Mouse (Mus musculus) forebrain, embryonic 12.5 days (tissue): Measurements from ENCODE around the gene Fmnl2. TPM values are rescaled to one million over a fixed set of nuclear protein-coding genes. Genes with fewer than 3 reads are reported as not detected.

Source experiments
- ATAC-seq: fragments of 200-750 bp; cut with Nextera tagmentation; 2 replicates; pipeline ENCODE4 v1.8.0; 2017; ENCODE audit warnings: moderate TSS enrichment; ENCODE audit not compliant: low FRiP score
- H3K27ac ChIP-seq: fragments of 300-500 bp; sonication (generic); 2 replicates; pipeline ENCODE4 v1.5.1; 2016; ENCODE audit warnings: mild to moderate bottlenecking
- H3K27me3 ChIP-seq: fragments of 300-500 bp; sonication (generic); 2 replicates; pipeline ENCODE4 v1.6.1; 2016; ENCODE audit warnings: mild to moderate bottlenecking
- H3K36me3 ChIP-seq: fragments of 300-500 bp; sonication (generic); replicated peaks from 2 replicates; pipeline ENCODE4 v1.6.1; 2016; ENCODE audit warnings: mild to moderate bottlenecking
- H3K4me1 ChIP-seq: fragments of 300-500 bp; sonication (generic); 2 replicates; pipeline ENCODE4 v1.6.1; 2016
- H3K4me2 ChIP-seq: fragments of 300-500 bp; sonication (generic); 2 replicates; pipeline ENCODE4 v1.6.1; 2016; ENCODE audit warnings: mild to moderate bottlenecking, moderate library complexity
- H3K4me3 ChIP-seq: fragments of 300-500 bp; sonication (generic); replicated peaks from 2 replicates; pipeline ENCODE4 v1.5.1; 2016; ENCODE audit warnings: mild to moderate bottlenecking
- H3K9ac ChIP-seq: fragments of 300-500 bp; sonication (generic); 2 replicates; pipeline ENCODE4 v1.6.1; 2016; ENCODE audit warnings: mild to moderate bottlenecking
- H3K9me3 ChIP-seq: fragments of 300-500 bp; sonication (generic); 2 replicates; pipeline ENCODE4 v1.6.1; 2016
- WGBS: fragments of 180-500 bp; shearing (Covaris S2); methylation state at CpG from one replicate; pipeline ENCODE4 v1.1.7; 2016; 5-methylcytosine and 5-hydroxymethylcytosine counted together
- polyA plus RNA-seq: library from polyadenylated mRNA; unstranded; fragments of >200 nt; fragmentation: Nextera tagmentation; extraction: Ambion mirVana; gene quantifications from 2 replicates; pipeline ENCODE4 v1.2.1, GENCODE M21; 2016

The Fmnl2 gene
- polyA plus RNA-seq, 1 experiment from 2014 or later = 13.9 TPM

DNA sequence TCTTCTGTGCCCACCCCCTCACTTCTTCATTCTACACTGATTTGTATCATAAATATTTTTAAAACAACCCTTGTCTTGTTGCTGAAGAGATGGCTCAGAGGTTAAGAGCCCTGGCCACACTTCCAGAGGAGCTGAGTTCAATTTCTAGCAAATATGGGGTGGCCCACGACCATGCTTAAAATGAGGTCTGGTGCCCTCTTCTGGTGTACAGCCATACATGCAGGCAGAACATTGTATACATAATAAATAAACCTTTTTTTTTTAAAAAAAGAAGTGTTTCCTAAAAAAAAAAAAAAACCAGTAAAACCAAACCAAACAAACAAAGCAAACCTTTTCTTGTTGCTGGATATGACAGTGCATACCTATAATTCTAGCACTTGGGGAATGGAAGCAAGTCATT, 225.6 kb downstream of the Fmnl2 start:
- Histone ChIP-seq H3K27me3 (no peaks in the 10 kb centered on the region), H3K9ac (no peak overlapping the region), H3K4me1 (peaks cover 9% of the 10 kb centered on the region; the same call in 1 of the 2 replicates), H3K36me3 (no peaks in the 10 kb centered on the region), H3K4me2 (no peak overlapping the region), H3K4me3 (no peak overlapping the region), H3K27ac (no peak overlapping the region), H3K9me3 (no peaks in the 10 kb centered on the region)
- 25% methylated on average over 1 of the region's 1 CpGs for WGBS
- ATAC-seq = 0 out of 2 replicates have a peak, but pooled peaks have one; percentile 45

DNA sequence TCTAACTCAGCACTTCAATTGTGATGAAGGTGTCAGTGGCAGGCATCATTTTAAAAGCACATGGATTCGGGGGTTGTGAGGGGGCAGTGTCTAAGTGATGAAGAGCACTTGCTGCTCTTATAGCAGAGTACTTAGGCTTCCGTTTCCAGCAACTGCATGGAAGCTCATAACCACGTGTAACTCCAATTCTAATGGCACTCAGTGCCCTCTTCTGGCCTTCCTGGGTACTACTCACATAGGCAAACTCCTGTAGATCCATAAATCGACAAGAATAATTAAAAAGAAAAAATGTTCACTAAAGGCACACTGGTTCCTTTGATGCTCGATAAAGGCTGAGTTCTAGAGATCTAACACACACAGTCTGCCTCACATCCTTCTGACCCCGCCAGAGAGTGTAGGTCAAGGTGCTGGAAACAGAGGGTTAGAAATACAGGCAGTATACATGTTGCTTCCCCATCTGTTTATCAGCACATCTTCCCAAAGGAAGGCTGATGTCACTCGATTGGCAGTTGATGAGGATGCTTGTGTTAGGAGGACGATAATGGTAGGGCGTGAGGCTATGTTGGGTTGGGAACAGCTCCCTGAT, 228.1 kb downstream of the Fmnl2 start:
- H3K36me3 ChIP-seq = no peaks in the 10 kb centered on the region
- H3K4me3 ChIP-seq = no peak overlapping the region
- no peak for ATAC-seq
- H3K4me2 ChIP-seq = no peak overlapping the region
- H3K27ac ChIP-seq = no peak overlapping the region
- 62% methylated on average over 9 of the region's 9 CpGs for WGBS
- no peaks in the 10 kb centered on the region for H3K27me3 ChIP-seq
- H3K4me1 ChIP-seq = peaks cover 9% of the 10 kb centered on the region; the same call in 1 of the 2 replicates
- H3K9ac ChIP-seq = no peak overlapping the region
- H3K9me3 ChIP-seq = no peaks in the 10 kb centered on the region

DNA sequence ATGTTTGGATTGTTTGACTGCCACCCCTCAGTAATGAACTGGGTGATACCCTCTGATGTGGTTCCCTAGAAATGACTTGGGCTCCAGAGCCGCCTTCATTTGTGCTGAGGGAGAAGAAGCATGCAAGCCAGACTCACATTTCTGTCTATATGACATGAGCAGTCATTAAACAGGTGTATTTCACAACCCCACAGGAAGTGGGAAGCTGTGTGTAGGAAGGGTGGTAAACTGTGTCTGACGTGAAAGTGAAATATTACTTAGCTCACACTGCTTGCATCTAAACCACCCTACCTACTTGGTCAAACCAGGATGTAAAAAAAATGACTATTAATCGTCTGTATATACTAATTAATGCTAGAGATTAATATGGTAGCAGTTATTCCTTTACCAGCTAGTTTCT, 231.1 kb downstream of the Fmnl2 start:
- H3K4me1 ChIP-seq = no peaks in the 10 kb centered on the region; the same call in 1 of the 2 replicates
- H3K9me3 ChIP-seq = no peaks in the 10 kb centered on the region
- H3K36me3 ChIP-seq = no peaks in the 10 kb centered on the region
- no peak overlapping the region for H3K27ac ChIP-seq
- H3K4me3 ChIP-seq = no peak overlapping the region
- no peak for ATAC-seq
- WGBS = 94% methylated on average over 3 of the region's 3 CpGs
- no peak overlapping the region for H3K4me2 ChIP-seq
- no peak overlapping the region for H3K9ac ChIP-seq
- H3K27me3 ChIP-seq = no peaks in the 10 kb centered on the region

DNA sequence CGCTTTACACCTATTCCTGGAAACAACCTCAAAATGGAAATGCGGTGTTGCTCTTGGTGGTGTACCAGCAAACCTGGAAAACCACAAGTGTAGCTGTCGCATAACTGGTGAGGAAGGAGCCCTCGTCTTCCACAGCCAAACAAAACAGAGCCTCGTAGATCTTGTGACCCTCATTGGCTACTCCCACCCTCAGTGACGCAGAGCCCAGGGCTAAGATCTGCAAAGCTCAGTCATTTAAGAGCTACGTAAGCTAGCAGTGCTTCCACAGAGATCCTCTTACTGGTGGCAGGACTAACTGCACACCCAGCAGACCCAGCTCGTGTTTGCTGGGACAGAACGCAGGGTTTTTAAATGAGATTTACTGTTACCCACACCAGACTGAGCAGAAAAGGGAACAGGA, 237.4 kb downstream of the Fmnl2 start:
- no peak overlapping the region for H3K4me3 ChIP-seq
- no peaks in the 10 kb centered on the region for H3K9me3 ChIP-seq
- no peaks in the 10 kb centered on the region for H3K27me3 ChIP-seq
- no peak overlapping the region for H3K27ac ChIP-seq
- H3K9ac ChIP-seq = no peak overlapping the region
- no peak overlapping the region for H3K4me2 ChIP-seq
- 92% methylated on average over 9 of the region's 9 CpGs for WGBS
- no peak for ATAC-seq
- no peaks in the 10 kb centered on the region; the same call in 1 of the 2 replicates for H3K4me1 ChIP-seq
- peaks cover 6% of the 10 kb centered on the region for H3K36me3 ChIP-seq

DNA sequence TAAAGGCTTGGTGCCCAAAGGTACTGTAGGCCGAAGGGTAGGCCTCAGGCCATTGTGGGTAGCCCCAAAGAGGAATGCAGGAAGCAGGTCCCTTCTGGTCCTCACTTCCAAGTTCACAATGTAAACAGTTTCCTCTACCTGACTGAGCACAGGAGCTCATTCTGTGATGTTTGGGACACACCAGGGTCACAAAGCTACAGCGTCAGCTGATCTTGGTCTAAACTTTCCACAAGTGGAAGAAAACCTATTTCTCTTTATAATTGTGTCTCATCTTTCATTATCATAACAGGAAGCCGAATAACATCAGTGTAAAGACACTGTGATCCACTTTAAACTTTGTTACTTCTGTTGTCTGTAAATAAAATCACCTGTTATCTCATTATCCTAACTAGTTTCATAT, 237.8 kb downstream of the Fmnl2 start:
- Histone ChIP-seq H3K27me3 (no peaks in the 10 kb centered on the region), H3K4me3 (no peak overlapping the region), H3K4me2 (no peak overlapping the region), H3K27ac (no peak overlapping the region), H3K9me3 (no peaks in the 10 kb centered on the region), H3K36me3 (peaks cover 6% of the 10 kb centered on the region), H3K9ac (no peak overlapping the region), H3K4me1 (no peaks in the 10 kb centered on the region; the same call in 1 of the 2 replicates)
- ATAC-seq = no peak
- WGBS = 91% methylated on average over 3 of the region's 3 CpGs

- ATAC-seq = no peak; the same call in 1 of the 2 replicates
- Histone ChIP-seq H3K36me3 (peaks cover 25% of the 10 kb centered on the region), H3K4me1 (no peaks in the 10 kb centered on the region), H3K9ac (no peak overlapping the region), H3K9me3 (no peaks in the 10 kb centered on the region), H3K4me2 (no peak overlapping the region), H3K4me3 (no peak overlapping the region), H3K27ac (no peak overlapping the region), H3K27me3 (no peaks in the 10 kb centered on the region)
- 53% methylated on average over 2 of the region's 2 CpGs for whole genome bisulfite sequencing
Observed at GRCm38 (mm10) chr2:53100093-53100492, 242.4 kb downstream of the Fmnl2 start.

- Histone ChIP-seq H3K9ac (no peak overlapping the region), H3K4me2 (no peak overlapping the region), H3K4me1 (no peaks in the 10 kb centered on the region), H3K36me3 (peaks cover 43% of the 10 kb centered on the region), H3K27me3 (no peaks in the 10 kb centered on the region), H3K27ac (no peak overlapping the region), H3K9me3 (no peaks in the 10 kb centered on the region), H3K4me3 (no peak overlapping the region)
- ATAC-seq = no peak
- 92% methylated on average over 11 of the region's 11 CpGs for WGBS
Observed at GRCm38 (mm10) chr2:53101885-53102740, 244.5 kb downstream of the Fmnl2 start.

- Histone ChIP-seq H3K27me3 (no peaks in the 10 kb centered on the region), H3K4me1 (no peaks in the 10 kb centered on the region), H3K27ac (no peak overlapping the region), H3K4me2 (no peak overlapping the region), H3K9ac (no peak overlapping the region), H3K9me3 (no peaks in the 10 kb centered on the region), H3K36me3 (peaks cover 45% of the 10 kb centered on the region), H3K4me3 (no peak overlapping the region)
- 97% methylated on average over 2 of the region's 2 CpGs for WGBS
- ATAC-seq = no peak
Observed at GRCm38 (mm10) chr2:53102901-53103300, 245.2 kb downstream of the Fmnl2 start.

GRCm38 (mm10) chr2:53105408-53105807, 247.7 kb downstream of the Fmnl2 start:
- Histone ChIP-seq H3K27me3 (no peaks in the 10 kb centered on the region), H3K9me3 (no peaks in the 10 kb centered on the region), H3K9ac (no peak overlapping the region), H3K4me3 (no peak overlapping the region), H3K36me3 (peaks cover 61% of the 10 kb centered on the region), H3K27ac (no peak overlapping the region), H3K4me2 (no peak overlapping the region), H3K4me1 (no peaks in the 10 kb centered on the region)
- 95% methylated on average over 10 of the region's 10 CpGs for WGBS
- ATAC-seq = no peak

DNA sequence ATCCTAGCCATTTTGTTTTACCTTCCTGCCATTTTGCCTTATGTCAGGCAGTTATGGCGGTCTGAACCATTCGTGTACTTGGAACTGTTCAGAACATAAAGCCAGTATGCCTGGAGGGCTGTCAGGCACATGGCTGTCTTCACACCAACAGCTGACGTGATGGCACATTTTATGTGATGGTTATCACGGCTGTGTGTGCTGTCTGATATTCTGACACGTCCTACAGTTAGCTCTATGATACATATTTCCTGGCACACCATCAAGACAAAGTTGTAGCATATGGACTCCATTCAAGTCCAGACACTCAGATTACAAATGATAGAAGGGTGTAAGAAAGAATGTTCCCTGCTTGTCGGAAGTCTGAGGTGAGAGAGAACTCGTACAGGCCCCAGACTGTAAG, 248.4 kb downstream of the Fmnl2 start:
- Histone ChIP-seq H3K9me3 (no peaks in the 10 kb centered on the region), H3K27me3 (no peaks in the 10 kb centered on the region), H3K4me1 (no peaks in the 10 kb centered on the region), H3K4me2 (no peak overlapping the region), H3K9ac (no peak overlapping the region), H3K36me3 (peaks cover 65% of the 10 kb centered on the region), H3K27ac (no peak overlapping the region), H3K4me3 (no peak overlapping the region)
- ATAC-seq = no peak
- 89% methylated on average over 7 of the region's 7 CpGs for WGBS

- Histone ChIP-seq H3K36me3 (peaks cover 65% of the 10 kb centered on the region), H3K4me2 (no peak overlapping the region), H3K27ac (no peak overlapping the region), H3K4me1 (no peaks in the 10 kb centered on the region), H3K9me3 (no peaks in the 10 kb centered on the region), H3K27me3 (no peaks in the 10 kb centered on the region), H3K4me3 (no peak overlapping the region), H3K9ac (no peak overlapping the region)
- 95% methylated on average over 8 of the region's 8 CpGs for WGBS
- ATAC-seq = no peak
Observed at GRCm38 (mm10) chr2:53106472-53106871, 248.8 kb downstream of the Fmnl2 start.

GRCm38 (mm10) chr2:53108547-53108946, 250.9 kb downstream of the Fmnl2 start:
- Histone ChIP-seq H3K9me3 (no peaks in the 10 kb centered on the region), H3K4me3 (no peak overlapping the region), H3K36me3 (peaks cover 61% of the 10 kb centered on the region), H3K4me1 (no peaks in the 10 kb centered on the region), H3K27me3 (no peaks in the 10 kb centered on the region), H3K27ac (no peak overlapping the region), H3K9ac (no peak overlapping the region), H3K4me2 (no peak overlapping the region)
- 85% methylated on average over 5 of the region's 5 CpGs for WGBS
- ATAC-seq = no peak

GRCm38 (mm10) chr2:53121797-53122196, 264.1 kb downstream of the Fmnl2 start:
- WGBS = 77% methylated on average over 5 of the region's 5 CpGs
- H3K27me3 ChIP-seq = no peaks in the 10 kb centered on the region
- ATAC-seq = 0 out of 2 replicates have a peak, but pooled peaks have one; percentile 27
- H3K4me3 ChIP-seq = no peak overlapping the region
- no peaks in the 10 kb centered on the region for H3K9me3 ChIP-seq
- H3K4me2 ChIP-seq = no peak overlapping the region
- H3K9ac ChIP-seq = no peak overlapping the region
- H3K27ac ChIP-seq = no peak overlapping the region
- no peaks in the 10 kb centered on the region for H3K4me1 ChIP-seq
- peaks cover 61% of the 10 kb centered on the region for H3K36me3 ChIP-seq
